Mouse (Mus musculus): ENCODE results near the gene Mllt6.

Mllt6 gene

DNA sequence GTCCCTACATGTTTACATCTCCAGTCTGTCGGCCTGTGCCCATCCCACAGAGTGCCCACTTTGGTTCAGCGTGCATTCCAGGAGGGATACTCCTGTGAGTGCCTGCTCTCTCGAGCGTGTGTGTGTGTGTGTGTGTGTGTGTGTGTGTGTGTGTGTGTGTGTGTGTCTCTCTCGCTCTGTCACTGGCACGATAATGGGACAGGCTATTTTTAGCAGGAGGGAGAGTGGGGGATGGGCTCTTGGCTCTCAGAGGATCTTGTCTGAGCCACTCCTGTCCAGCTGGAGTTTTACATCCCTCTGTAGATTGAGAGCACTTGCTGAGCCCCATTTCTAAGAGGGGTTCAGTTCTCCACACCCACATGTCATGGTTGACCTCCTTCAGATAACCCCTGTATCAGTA, 6.6 kb downstream of the Mllt6 start:
- no peak for DNase-seq

DNA sequence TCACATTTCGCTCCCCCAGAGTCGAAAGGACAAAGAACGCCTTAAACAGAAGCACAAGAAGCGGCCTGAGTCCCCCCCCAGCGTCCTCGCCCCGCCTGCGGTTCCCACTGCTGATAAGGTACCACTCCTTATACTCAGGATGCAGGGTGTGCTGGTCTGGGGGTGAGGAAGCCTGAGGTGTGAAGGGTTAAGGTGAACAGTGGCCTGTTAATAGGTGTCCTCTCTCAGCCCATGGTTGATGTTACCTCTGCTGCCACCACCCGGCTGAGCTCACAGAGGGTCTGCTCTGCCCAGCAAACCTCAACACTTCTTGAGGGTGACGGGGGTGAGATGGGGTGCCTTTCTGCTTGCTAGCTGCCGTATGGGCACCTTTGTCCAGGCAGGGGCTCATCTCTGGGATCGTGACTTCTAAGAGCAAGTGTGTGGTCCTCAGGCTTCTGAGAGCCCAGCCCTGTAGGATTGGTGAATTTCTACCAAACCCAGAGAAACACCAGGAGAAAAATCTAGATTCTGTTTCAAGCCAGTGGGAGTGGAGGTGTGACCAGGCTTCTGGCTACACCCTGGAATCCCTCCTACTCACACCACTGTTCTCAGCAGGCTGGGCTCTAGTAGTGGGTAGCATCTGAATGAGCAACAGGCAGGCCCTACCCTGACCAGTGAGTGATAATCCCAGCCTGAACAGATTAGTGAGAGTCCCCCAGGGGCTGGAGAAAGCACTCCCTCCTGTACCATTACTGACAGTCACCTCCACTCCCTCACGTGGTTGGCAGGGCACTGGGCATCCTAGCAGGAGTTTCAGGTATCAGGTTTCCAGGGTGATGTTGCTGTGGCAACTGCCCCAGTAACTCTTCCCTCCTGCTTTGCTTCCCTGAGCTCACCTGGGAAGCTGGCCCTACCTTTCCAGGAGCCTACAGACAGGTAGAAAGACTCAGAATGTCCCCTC, 7.3 kb downstream of the Mllt6 start:
- DNase-seq, result no peak

DNA sequence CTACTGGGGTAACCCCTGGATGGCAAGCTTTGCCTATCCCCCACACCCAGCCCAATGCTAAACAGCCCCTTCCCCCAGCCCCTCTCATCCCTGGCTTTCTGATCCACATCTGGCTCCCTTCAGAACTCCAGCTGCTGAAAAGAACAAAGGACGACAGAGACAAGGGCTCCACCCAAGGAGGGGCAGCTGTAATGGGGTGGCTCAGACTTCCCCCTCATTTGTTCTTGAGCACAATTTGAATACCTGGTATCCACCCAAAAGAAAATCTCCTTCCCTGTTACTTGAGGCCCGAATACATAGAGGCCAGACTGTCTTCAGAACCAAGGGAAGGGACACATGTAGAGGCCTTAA, 7.9 kb downstream of the Mllt6 start:
- no peak for DNase-seq

DNA sequence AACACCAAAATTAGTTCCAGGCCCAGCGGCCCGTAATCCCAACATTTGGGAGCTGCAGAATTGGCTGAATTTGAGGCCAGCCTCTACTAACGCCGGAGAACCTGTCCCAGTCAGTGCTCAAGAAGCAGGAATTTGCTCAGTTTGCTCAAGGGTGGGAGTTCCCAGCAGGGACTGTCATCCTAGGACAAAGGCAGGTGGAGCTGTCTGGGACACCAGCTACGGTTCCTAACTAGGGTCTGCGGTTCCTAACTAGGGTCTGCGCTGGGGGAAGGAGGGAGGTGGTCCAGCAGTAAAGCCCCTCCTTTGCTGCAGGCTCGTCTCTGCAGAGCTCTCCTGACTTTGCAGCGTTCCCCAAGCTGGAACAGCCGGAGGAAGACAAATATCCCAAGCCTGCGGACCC, 9.9 kb downstream of the Mllt6 start:
- no peak for DNase-seq

DNA sequence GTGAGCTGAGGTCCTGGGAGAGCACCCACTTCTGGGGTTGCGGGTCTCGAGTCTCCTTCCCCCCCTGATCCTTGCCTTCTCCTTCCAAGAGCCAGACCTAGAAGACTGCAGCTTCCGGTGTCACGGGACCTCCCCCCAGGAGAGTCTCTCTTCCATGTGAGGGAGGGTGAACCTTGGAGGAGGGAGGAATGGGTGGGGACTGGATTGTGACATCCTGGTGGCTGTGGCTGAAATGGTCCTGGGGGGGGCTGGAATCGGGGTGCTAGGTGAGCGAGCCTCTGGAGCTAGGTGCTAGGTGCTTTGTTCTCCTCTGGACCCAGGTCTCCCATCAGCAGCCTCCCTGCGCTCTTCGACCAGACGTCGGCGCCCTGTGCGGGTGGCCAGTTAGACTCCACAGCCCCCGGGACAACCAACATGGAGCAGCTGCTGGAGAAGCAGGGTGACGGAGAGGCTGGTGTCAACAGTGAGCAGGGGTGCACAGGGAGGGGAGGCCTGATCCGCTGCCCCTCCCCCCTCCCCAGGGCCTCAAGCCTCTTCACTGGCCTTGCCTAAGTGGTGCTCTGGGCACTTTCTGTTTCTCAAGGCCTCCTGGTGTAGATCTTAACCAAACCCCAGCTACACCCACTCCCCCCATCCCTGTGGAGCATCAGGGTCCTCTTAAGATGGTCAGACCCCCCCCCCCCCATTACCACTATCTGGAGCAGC, 13.0 kb downstream of the Mllt6 start:
- DNase-seq, result no peak

- DNase-seq, result no peak
Observed at GRCm38 (mm10) chr11:97677381-97677780, 14.2 kb downstream of the Mllt6 start.

DNA sequence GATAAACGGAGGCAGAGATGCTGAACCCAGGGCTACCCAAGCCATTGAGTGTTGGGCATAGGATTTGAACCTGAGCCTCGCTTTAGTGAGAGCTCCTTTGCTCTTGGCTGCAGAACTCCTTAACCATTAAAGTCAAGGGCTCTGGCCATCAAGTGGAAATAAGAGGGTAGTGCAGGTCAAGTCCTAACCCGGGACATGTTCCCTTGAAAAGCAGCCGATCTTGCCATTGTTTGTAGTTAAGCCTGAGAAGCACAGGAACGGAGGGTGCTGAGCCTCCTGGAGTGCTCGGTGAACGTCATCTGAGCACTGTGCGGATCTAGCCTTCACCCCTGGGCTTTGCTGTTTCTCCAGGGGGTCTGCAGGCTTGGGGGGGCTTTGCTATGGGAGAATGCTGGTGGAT, 14.6 kb downstream of the Mllt6 start:
- no peak for DNase-seq

DNA sequence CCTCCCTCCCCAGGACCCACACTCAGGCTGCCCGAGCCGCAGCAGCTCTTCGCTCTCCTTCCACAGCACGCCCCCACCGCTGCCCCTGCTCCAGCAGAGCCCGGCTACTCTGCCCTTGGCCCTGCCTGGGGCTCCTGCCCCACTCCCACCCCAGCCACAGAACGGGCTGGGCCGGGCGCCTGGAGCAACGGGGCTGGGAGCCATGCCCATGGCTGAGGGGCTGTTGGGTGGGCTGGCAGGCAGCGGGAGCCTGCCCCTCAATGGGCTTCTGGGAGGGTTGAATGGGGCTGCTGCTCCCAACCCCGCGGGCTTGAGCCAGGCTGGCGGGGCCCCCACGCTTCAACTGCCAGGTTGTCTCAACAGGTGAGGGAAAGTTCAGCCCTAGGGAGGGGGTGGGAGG, 15.1 kb downstream of the Mllt6 start:
- DNase-seq, result no peak

DNA sequence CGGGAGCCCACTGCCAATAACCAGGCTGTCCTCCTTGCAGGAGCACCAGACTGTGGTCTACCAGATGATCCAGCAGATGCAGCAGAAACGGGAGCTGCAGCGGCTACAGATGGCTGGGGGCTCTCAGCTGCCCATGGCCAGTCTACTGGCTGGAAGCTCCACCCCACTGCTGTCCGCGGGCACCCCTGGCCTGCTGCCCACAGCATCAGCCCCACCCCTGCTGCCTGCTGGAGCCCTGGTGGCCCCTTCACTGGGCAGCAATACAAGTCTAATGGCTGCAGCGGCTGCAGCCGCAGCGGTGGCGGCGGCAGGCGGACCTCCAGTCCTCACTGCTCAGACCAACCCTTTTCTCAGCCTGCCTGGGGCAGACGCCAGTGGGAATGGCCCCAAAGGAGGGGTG, 17.2 kb downstream of the Mllt6 start:
- DNase-seq, result no peak

DNA sequence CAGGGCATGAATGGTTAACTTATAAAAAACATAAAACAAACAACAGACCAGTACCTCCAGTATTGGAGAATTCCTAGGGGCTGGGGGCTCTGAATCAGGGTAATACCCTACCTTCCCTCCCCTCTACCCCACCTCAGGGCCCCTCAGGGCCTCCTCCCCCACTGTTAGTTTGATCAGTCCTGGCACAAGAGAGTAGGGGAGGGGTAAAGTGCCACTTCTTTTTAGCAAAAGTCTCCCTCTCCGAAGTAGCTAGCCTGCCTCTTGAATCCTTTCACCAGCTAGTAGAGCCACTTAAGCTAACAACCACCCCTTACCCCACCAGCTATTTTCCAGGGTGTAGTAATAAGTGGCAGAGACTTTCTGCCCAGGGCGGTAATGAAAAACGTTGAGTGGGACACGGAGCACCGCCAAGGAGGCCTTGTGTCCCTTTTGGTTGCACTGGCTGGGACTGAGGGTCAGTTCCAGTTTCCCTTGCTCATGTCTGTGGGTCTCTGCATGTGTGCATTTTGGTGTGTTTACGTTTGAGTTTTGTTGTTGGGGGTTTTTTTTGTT, 19.4 kb downstream of the Mllt6 start:
- DNase-seq, result no peak

DNA sequence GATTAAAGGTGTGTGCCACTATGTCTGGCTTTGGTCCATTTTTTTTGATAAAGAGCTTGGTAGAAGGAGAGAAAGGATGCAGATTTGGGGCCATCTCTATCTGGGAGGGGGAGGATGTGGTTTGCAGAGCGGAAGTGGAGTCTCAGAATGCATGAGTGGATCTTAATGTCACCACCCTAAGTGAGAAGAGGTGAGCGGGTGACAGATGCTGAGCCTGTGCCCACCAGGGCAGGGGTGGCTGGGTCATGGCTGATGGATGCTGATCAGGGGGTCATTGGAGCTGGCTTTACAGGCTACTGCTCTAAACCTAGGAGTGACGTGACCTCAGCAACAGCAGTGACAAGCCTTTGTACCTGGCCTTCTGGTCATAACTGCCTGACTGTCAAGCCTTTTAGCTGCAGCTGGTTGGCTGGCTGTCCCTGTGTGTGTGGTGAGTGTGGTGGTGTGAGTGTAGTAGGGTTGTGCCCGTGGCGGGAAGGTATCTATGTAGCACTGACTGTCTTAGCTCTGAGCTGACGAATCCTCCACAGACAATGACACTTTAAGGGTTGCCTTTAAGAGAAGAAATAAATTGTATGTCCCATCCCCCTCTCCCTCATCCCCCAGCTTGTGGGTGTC, 21.0 kb downstream of the Mllt6 start:
- peak; percentile 70 for DNase-seq

GRCm38 (mm10) chr11:97684766-97685165, 21.6 kb downstream of the Mllt6 start:
- no peak for DNase-seq

DNA sequence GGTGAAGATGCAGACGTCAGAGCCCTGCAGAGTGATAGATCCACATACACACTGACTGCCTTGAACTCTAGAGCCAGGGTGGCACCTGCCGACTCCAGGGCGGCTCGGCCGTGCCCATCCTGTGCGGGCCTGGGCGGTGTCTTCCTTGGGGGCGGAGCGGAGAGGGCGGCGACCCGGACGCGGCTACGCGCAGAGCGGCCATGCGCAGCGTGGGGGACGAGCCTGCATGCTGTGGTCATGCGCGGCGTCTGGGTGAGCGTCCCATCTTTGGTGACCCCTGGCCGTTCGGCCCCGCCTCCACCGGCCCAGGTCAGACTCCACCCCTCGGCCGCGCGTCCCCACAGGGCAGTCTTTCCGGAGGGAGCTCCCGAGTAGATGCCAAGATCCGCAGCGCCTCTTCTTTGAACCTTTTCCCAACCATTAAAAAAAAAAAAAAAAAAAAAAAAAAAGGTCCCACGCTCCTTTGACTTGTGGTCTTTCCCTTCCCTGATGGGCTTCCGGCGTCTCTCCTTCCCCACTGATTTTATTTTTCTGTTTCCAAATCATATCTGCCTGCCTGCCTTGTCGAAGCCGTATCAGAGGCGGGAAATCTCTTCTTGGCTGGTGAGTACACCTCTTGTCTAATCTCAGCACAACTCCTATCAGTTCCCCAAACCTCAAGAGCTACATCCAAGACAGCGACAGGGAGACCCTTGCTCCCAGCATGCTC, 22.6 kb downstream of the Mllt6 start, which contains the start of gene Cisd3:
Cisd3 (plus strand) TSS at position 214 of the 709 bp plus-strand sequence.
- peak; percentile 84 for DNase-seq

- DNase-seq, result no peak
Observed at GRCm38 (mm10) chr11:97686322-97686908, 23.2 kb downstream of the Mllt6 start.

GRCm38 (mm10) chr11:97687061-97687460, 23.8 kb downstream of the Mllt6 start:
- no peak for DNase-seq

GRCm38 (mm10) chr11:97689861-97690260, 26.6 kb downstream of the Mllt6 start:
- DNase-seq, result peak; percentile 82

DNA sequence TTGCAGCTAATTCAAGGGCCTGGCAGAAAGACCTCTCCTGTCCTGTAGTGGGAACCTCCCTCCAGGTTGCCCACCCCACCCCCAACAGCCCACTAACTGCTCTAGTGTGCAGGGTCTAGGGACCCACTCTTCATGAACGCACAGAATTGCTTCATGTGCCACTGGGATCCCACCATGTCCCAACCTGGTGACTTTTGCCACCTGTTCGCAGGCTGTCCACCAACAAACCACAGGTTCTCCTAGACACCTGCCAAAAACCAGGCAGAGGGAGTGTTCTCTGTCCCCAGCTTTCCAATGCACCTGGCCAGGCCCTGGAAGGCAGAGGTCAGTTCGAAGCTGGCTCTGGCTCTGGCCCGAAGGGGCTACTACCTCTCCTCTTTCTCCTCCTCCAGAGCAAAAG, 31.2 kb downstream of the Mllt6 start:
- no peak for DNase-seq

DNA sequence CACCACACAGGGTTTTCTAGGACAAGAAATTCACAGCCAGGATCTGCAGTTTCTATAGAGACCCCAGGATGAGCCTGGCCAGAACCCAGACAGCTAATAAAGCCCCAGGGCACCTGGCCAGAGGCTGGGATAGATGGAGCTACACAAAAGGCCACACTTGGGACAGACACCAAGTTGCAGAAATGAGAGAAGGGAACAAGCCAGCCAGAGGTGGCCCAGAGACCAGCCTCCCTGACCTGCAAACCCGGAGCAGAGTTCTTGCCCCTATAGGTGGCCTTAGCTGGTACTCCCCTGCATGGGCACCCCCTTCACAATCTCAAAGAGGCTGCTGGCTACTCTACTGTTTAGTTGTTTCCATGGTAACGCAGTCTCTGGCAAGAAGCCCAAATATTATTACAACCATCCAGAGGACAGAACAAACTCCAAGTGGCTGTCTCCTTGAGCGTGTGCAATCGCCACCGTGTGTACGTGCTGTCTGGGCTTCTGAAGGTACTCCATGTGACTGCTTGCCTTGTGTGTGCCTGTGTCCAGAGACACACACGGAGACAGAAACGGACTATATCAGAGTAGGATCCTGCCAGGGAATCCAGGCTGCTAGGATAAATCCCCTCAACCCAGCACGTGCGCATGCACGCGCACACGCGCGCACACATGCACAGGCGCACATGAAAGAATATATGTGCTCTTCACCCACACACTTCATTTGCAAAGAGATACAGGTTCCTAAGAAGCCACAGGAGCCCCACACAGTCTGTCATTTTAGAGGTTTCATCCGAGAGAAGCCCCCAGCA, 31.9 kb downstream of the Mllt6 start:
- no peak for DNase-seq

DNA sequence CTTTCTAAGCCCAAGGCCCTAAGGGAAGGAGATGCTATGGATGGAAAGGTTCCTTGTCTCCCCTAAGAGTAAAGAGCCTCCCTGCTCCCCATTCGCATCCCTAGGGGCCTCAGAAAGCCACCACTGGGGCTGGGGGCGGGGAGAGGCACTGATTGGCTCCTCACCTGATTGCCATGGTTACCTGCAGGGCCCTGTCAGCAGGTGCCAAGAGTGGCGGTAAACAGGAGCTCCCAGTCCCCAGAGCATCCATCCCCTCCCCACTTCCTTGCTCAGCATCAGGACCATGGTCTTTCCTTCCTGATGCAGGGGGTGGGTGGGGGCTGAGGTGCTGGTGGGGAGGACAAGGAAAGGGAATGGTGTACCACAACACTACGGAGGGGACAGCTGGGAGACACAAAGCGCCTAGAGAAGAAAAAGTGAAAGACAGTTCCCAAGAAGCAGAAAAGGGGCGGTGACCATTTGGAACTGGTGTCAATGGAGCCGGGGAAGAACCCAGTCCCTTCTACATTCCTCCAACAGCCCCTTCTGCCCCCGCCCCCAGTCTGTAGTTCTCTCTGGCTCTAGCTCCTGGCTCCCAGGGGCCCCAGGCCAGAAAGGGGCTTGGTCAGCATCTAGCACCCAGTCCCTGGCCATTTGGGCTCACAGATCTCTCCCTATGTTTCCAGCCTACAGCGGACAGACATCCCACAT, 32.6 kb downstream of the Mllt6 start:
- no peak for DNase-seq

DNA sequence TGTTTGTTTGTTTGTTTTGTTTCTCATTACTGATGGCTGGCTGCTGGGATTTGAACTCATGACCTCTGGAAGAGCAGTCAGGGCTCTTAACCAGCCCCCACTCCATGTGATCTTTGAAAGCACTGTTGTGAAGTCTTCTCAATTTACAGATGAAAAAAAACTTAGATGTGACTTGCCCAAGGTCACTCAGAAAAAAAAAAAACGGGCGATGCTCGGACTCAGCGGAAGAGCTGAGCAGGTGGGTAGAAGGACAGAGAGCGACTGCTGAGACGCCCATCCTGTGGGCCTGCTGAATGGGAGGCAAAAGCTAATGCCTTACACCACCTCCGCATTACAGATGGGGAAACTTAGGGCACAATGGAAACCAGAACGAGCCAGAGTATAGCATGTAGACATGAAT, 33.5 kb downstream of the Mllt6 start:
- no peak for DNase-seq
